Mouse (Mus musculus) subcutaneous adipose tissue, adult 2 months (tissue): ENCODE results near the gene Gm17387. TPM values are rescaled to one million over a fixed set of nuclear protein-coding genes. Genes with fewer than 3 reads are reported as not detected.

Source experiments
- polyA plus RNA-seq: library from polyadenylated mRNA; depleted of rRNA; stranded (reverse); fragments of >200 nt; gene quantifications from 2 replicates; pipeline ENCODE4 v1.2.3, GENCODE M21; 2012; ENCODE audit warnings: low replicate concordance; rRNA removed

Gene Gm17387
- not detected in 2 replicates for polyA plus RNA-seq

GRCm38 (mm10) chr7:141028831-141029230 is at the start of gene Gm17387:
TSS of gene Gm17387 (plus strand) at chr7:141029131.

DNA sequence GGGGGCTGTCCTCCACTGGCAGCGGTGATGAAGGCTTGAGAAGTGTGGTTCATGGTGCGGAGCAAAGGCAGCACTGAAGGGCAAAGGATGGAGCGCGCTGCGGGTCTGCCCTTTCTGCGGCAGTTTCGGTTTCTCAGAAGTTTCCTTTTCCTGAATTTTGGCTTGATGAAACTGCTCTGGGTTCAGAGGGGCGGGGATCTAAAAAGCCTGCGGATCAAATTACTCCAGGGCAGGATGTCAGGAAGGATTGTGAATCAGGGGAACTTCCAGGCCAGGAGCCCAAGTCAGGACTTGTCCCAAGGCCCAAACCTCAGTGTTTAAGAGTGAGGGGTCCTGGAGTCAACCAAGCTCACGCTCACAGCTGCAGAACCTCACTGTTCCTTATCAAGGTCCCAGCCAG is 18.3 kb upstream of the Gm17387 start, which contains the start of gene Ifitm3:
Gene Ifitm3, minus strand, starts transcription at position 178 of the 400 bp plus-strand sequence.

GRCm38 (mm10) chr7:141017824-141018223 is 11.1 kb upstream of the Gm17387 start, which contains the start of gene Ifitm6:
TSS of gene Ifitm6 (minus strand) at chr7:141017924.

GRCm38 (mm10) chr7:141060426-141061242 is 31.7 kb downstream of the Gm17387 start, which contains the start of gene B4galnt4:
TSS of gene B4galnt4 (plus strand) at chr7:141061104.

DNA sequence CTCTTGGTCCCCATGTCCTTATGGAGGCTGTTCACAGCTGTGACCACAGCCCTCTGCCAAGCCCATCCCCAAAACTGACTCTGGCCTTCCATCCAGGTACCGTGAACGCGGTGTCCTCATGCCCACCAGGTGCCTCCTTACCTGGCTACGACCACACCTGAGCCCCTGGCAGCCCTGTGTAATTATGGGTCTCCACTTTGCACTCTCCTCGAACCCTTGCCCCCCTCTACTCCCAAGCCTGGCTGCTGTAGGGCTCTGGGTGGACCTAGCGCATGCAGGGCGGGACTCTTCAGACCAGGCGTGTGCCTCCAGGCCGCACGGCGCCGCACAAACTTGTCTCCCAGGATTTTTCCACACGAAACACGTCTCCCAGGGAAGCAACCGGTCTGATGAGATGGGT is 48.9 kb downstream of the Gm17387 start, which contains the start of gene Pkp3:
Gene Pkp3, plus strand, starts transcription at position 378 of the 400 bp plus-strand sequence.

Other genes starting within 250 kb of the Gm17387 start
- gene Syce1, start 241.3 kb upstream of the Gm17387 start, polyA plus RNA-seq, result 0.07 and 0.33 TPM in 2 replicates
- 0.15 TPM in 1 of 2 replicates, not detected in the other for gene Zfp941, start 207.0 kb upstream of the Gm17387 start, polyA plus RNA-seq
- 14.2 TPM in 1 of 2 replicates, not detected in the other for gene Urah, start 194.1 kb upstream of the Gm17387 start, polyA plus RNA-seq
- not detected in 2 replicates for gene Scgb1c1, start 183.6 kb upstream of the Gm17387 start, polyA plus RNA-seq
- gene Odf3, start 181.3 kb upstream of the Gm17387 start, polyA plus RNA-seq, result 0.11 TPM in 1 of 2 replicates, not detected in the other
- not detected in 2 replicates for gene Gm45785, start 172.8 kb upstream of the Gm17387 start, polyA plus RNA-seq
- gene Ric8a, start 172.2 kb upstream of the Gm17387 start, polyA plus RNA-seq, result 114 and 143 TPM in 2 replicates
- 37.8 and 39.1 TPM in 2 replicates for gene Bet1l, start 171.6 kb upstream of the Gm17387 start, polyA plus RNA-seq
- 76.9 and 91.8 TPM in 2 replicates for gene Psmd13, start 147.2 kb upstream of the Gm17387 start, polyA plus RNA-seq
- gene Sirt3, start 146.8 kb upstream of the Gm17387 start, polyA plus RNA-seq, result 30.7 and 38.8 TPM in 2 replicates
- 147 and 450 TPM in 2 replicates for gene Cox8b, start 128.7 kb upstream of the Gm17387 start, polyA plus RNA-seq
- 0.87 TPM in 1 of 2 replicates, not detected in the other for gene Nlrp6, start 108.2 kb upstream of the Gm17387 start, polyA plus RNA-seq
- gene Pgghg, start 87.7 kb upstream of the Gm17387 start, polyA plus RNA-seq, result 55.4 and 73.1 TPM in 2 replicates
- 2.9 and 7.4 TPM in 2 replicates for gene Ifitm5, start 78.8 kb upstream of the Gm17387 start, polyA plus RNA-seq
- gene Gm45717, start 73.2 kb upstream of the Gm17387 start, polyA plus RNA-seq, result 0.78 TPM in 1 of 2 replicates, not detected in the other
- 1,434 and 1,895 TPM in 2 replicates for gene Ifitm2, start 73.1 kb upstream of the Gm17387 start, polyA plus RNA-seq
- gene Ifitm1, start 61.9 kb upstream of the Gm17387 start, polyA plus RNA-seq, result 36.0 and 1,392 TPM in 2 replicates
- gene Ifitm3, start 18.4 kb upstream of the Gm17387 start, polyA plus RNA-seq, result 721 and 1,416 TPM in 2 replicates
- gene Ifitm6, start 11.2 kb upstream of the Gm17387 start, polyA plus RNA-seq, result 17.2 and 25.7 TPM in 2 replicates
- 0.26 and 5.6 TPM in 2 replicates for gene B4galnt4, start 32.0 kb downstream of the Gm17387 start, polyA plus RNA-seq
- gene Pkp3, start 49.1 kb downstream of the Gm17387 start, polyA plus RNA-seq, result 1.7 and 14.7 TPM in 2 replicates
- 21.2 and 25.3 TPM in 2 replicates for gene Sigirr, start 71.4 kb downstream of the Gm17387 start, polyA plus RNA-seq
- gene Ano9, start 88.7 kb downstream of the Gm17387 start, polyA plus RNA-seq, result 0.20 and 11.9 TPM in 2 replicates
- 44.6 and 49.3 TPM in 2 replicates for gene Ptdss2, start 93.3 kb downstream of the Gm17387 start, polyA plus RNA-seq
- 139 and 202 TPM in 2 replicates for gene Rnh1, start 143.7 kb downstream of the Gm17387 start, polyA plus RNA-seq
- 82.4 and 82.9 TPM in 2 replicates for gene Hras, start 164.9 kb downstream of the Gm17387 start, polyA plus RNA-seq
- 6.6 and 7.6 TPM in 2 replicates for gene Lrrc56, start 165.0 kb downstream of the Gm17387 start, polyA plus RNA-seq
- 0.26 and 3.7 TPM in 2 replicates for gene Lmntd2, start 184.9 kb downstream of the Gm17387 start, polyA plus RNA-seq
- gene Rassf7, start 186.7 kb downstream of the Gm17387 start, polyA plus RNA-seq, result 8.8 and 33.1 TPM in 2 replicates
- 16.5 and 28.7 TPM in 2 replicates for gene Phrf1, start 199.7 kb downstream of the Gm17387 start, polyA plus RNA-seq
- gene Irf7, start 237.3 kb downstream of the Gm17387 start, polyA plus RNA-seq, result 72.7 and 97.5 TPM in 2 replicates
- 0.13 and 0.35 TPM in 2 replicates for gene Cdhr5, start 247.7 kb downstream of the Gm17387 start, polyA plus RNA-seq